Mouse (Mus musculus) liver, embryonic 11.5 days (tissue): ENCODE results near the gene Dcbld2. TPM values are rescaled to one million over a fixed set of nuclear protein-coding genes. Genes with fewer than 3 reads are reported as not detected.

Experiments used
- ATAC-seq: fragments of 200-750 bp; cut with Nextera tagmentation; replicated peaks from 2 replicates; pipeline ENCODE4 v1.8.0; 2017; ENCODE audit warnings: moderate number of reproducible peaks, mild to moderate bottlenecking, moderate TSS enrichment, moderate library complexity; ENCODE audit not compliant: low FRiP score
- DNase-seq: peaks from one replicate; pipeline ENCODE4 v3.0.0-alpha.2; 2017; ENCODE audit warnings: low spot score
- H3K27ac ChIP-seq: fragments of 300-500 bp; sonication (generic); 2 replicates; pipeline ENCODE4 v1.5.1; 2014; ENCODE audit warnings: mild to moderate bottlenecking, low read depth, low read length, control low read depth
- H3K27me3 ChIP-seq: fragments of 300-500 bp; sonication (generic); replicated peaks from 2 replicates; pipeline ENCODE4 v1.6.1; 2014; ENCODE audit warnings: low read length, mixed read lengths; ENCODE audit not compliant: control insufficient read depth, insufficient read depth
- H3K36me3 ChIP-seq: fragments of 300-500 bp; sonication (generic); 2 replicates; pipeline ENCODE4 v1.6.1; 2014; ENCODE audit warnings: mild to moderate bottlenecking, low read length, moderate library complexity, mixed read lengths; ENCODE audit not compliant: control insufficient read depth, insufficient read depth
- H3K4me1 ChIP-seq: fragments of 300-500 bp; sonication (generic); replicated peaks from 2 replicates; pipeline ENCODE4 v1.6.1; 2014; ENCODE audit warnings: low read length, mixed read lengths; ENCODE audit not compliant: control insufficient read depth, insufficient read depth
- H3K4me2 ChIP-seq: fragments of 300-500 bp; sonication (generic); 2 replicates; pipeline ENCODE4 v1.6.1; 2014; ENCODE audit warnings: mild to moderate bottlenecking, control low read depth, moderate library complexity
- H3K4me3 ChIP-seq: fragments of 300-500 bp; sonication (generic); 2 replicates; pipeline ENCODE4 v1.5.1; 2014; ENCODE audit warnings: low read depth, low read length, control low read depth
- H3K9ac ChIP-seq: fragments of 300-500 bp; sonication (generic); 2 replicates; pipeline ENCODE4 v1.6.1; 2014; ENCODE audit warnings: low read depth, low read length, control low read depth
- H3K9me3 ChIP-seq: fragments of 300-500 bp; sonication (generic); 2 replicates; pipeline ENCODE4 v1.6.1; 2016; ENCODE audit warnings: low read length, inconsistent platforms, mixed read lengths; ENCODE audit not compliant: control insufficient read depth
- WGBS: fragments of 180-500 bp; shearing (Covaris S2); extraction: QIAGEN DNeasy Blood & Tissue Kit; methylation state at CpG from one replicate; pipeline ENCODE4 v1.1.7; 2014; 5-methylcytosine and 5-hydroxymethylcytosine counted together
- polyA plus RNA-seq: library from polyadenylated mRNA; unstranded; fragments of >200 nt; fragmentation: Nextera tagmentation; extraction: Ambion mirVana; gene quantifications from 2 replicates; pipeline ENCODE4 v1.2.1, GENCODE M21; 2014

Dcbld2 gene
- polyA plus RNA-seq, 1 experiment from 2014 or later, result 9.4 TPM

- H3K4me3 ChIP-seq, result no peak overlapping the region
- no peak for DNase-seq
- H3K4me2 ChIP-seq, result no peak overlapping the region
- H3K4me1 ChIP-seq, result no peaks in the 10 kb centered on the region
- no peak overlapping the region for H3K9ac ChIP-seq
- 84% methylated on average over 2 of the region's 2 CpGs for WGBS
- H3K27me3 ChIP-seq, result no peaks in the 10 kb centered on the region
- no peak overlapping the region for H3K27ac ChIP-seq
- H3K36me3 ChIP-seq, result no peaks in the 10 kb centered on the region
- ATAC-seq, result no peak
- no peaks in the 10 kb centered on the region for H3K9me3 ChIP-seq
Observed at GRCm38 (mm10) chr16:58401079-58401478, 7.2 kb upstream of the Dcbld2 start.

- Histone ChIP-seq H3K9me3 (no peaks in the 10 kb centered on the region), H3K4me1 (no peaks in the 10 kb centered on the region; the same call in 1 of the 2 replicates), H3K4me3 (no peak overlapping the region), H3K9ac (no peak overlapping the region), H3K27me3 (peaks cover 2% of the 10 kb centered on the region; the same call in 1 of the 2 replicates), H3K4me2 (no peak overlapping the region), H3K36me3 (no peaks in the 10 kb centered on the region), H3K27ac (no peak overlapping the region)
- ATAC-seq (no peak), DNase-seq (no peak)
- WGBS, result 62% methylated on average over 7 of the region's 7 CpGs
Observed at GRCm38 (mm10) chr16:58404665-58405064, 3.6 kb upstream of the Dcbld2 start.

- Histone ChIP-seq H3K4me2 (no peak overlapping the region), H3K27me3 (peaks cover 5% of the 10 kb centered on the region; the same call in 1 of the 2 replicates), H3K9me3 (no peaks in the 10 kb centered on the region), H3K36me3 (no peaks in the 10 kb centered on the region), H3K27ac (no peak overlapping the region), H3K4me1 (no peaks in the 10 kb centered on the region; the same call in 1 of the 2 replicates), H3K4me3 (no peak overlapping the region), H3K9ac (no peak overlapping the region)
- DNase-seq (no peak), ATAC-seq (no peak)
- 81% methylated on average over 4 of the region's 4 CpGs for WGBS
Observed at GRCm38 (mm10) chr16:58405271-58405670, 3.0 kb upstream of the Dcbld2 start.

GRCm38 (mm10) chr16:58408487-58409281, 441 bp downstream of the Dcbld2 start:
- WGBS, result under 1% methylated on average over 69 of the region's 89 CpGs
- H3K36me3 ChIP-seq, result no peaks in the 10 kb centered on the region
- peaks cover 5% of the 10 kb centered on the region; the same call in 1 of the 2 replicates for H3K27me3 ChIP-seq
- H3K27ac ChIP-seq, result peak overlapping the region; percentile 71
- no peaks in the 10 kb centered on the region; the same call in none of the 2 replicates for H3K4me1 ChIP-seq
- peak overlapping the region; percentile 87 for H3K4me3 ChIP-seq
- H3K4me2 ChIP-seq, result peak overlapping the region; percentile 96
- peak overlapping the region; percentile 83 for H3K9ac ChIP-seq
- DNase-seq, result peak; percentile 62
- ATAC-seq, result peak; percentile 56
- no peaks in the 10 kb centered on the region for H3K9me3 ChIP-seq

- DNase-seq, result no peak
- ATAC-seq, result no peak
- peaks cover 5% of the 10 kb centered on the region; the same call in 1 of the 2 replicates for H3K27me3 ChIP-seq
- H3K4me3 ChIP-seq, result peak overlapping the region; percentile 87
- H3K36me3 ChIP-seq, result no peaks in the 10 kb centered on the region
- no peaks in the 10 kb centered on the region; the same call in none of the 2 replicates for H3K4me1 ChIP-seq
- WGBS, result 68% methylated on average over 7 of the region's 7 CpGs
- no peaks in the 10 kb centered on the region for H3K9me3 ChIP-seq
- no peak overlapping the region for H3K27ac ChIP-seq
- H3K4me2 ChIP-seq, result peak overlapping the region; percentile 96
- no peak overlapping the region for H3K9ac ChIP-seq
Observed at GRCm38 (mm10) chr16:58409825-58410224, 1.6 kb downstream of the Dcbld2 start.

- Histone ChIP-seq H3K36me3 (no peaks in the 10 kb centered on the region), H3K9ac (no peak overlapping the region), H3K4me3 (no peak overlapping the region), H3K4me1 (no peaks in the 10 kb centered on the region; the same call in none of the 2 replicates), H3K27ac (no peak overlapping the region), H3K4me2 (no peak overlapping the region), H3K27me3 (peaks cover 2% of the 10 kb centered on the region; the same call in 1 of the 2 replicates), H3K9me3 (no peaks in the 10 kb centered on the region)
- ATAC-seq (no peak), DNase-seq (no peak)
- WGBS, result 89% methylated on average over 4 of the region's 4 CpGs
Observed at GRCm38 (mm10) chr16:58414801-58415200, 6.6 kb downstream of the Dcbld2 start.

- Histone ChIP-seq H3K36me3 (no peaks in the 10 kb centered on the region), H3K4me1 (no peaks in the 10 kb centered on the region; the same call in 1 of the 2 replicates), H3K4me3 (no peak overlapping the region), H3K4me2 (no peak overlapping the region), H3K27ac (no peak overlapping the region), H3K27me3 (no peaks in the 10 kb centered on the region), H3K9me3 (no peaks in the 10 kb centered on the region), H3K9ac (no peak overlapping the region)
- WGBS, result 92% methylated on average over 2 of the region's 2 CpGs
- DNase-seq (no peak), ATAC-seq (no peak; the same call in 1 of the 2 replicates)
Observed at GRCm38 (mm10) chr16:58415500-58415899, 7.3 kb downstream of the Dcbld2 start.

GRCm38 (mm10) chr16:58421696-58422354, 13.6 kb downstream of the Dcbld2 start:
- ATAC-seq (no peak), DNase-seq (no peak)
- Histone ChIP-seq H3K4me1 (no peaks in the 10 kb centered on the region; the same call in 1 of the 2 replicates), H3K36me3 (no peaks in the 10 kb centered on the region), H3K27ac (no peak overlapping the region), H3K9ac (no peak overlapping the region), H3K4me2 (no peak overlapping the region), H3K9me3 (no peaks in the 10 kb centered on the region), H3K4me3 (no peak overlapping the region), H3K27me3 (no peaks in the 10 kb centered on the region)
- 61% methylated on average over 11 of the region's 11 CpGs for WGBS
